Mouse (Mus musculus): ENCODE data around the gene Rsph3a.
"Not testable (repeated sequence)": the region's sequence is repeated elsewhere in the genome, so short reads cannot be mapped to it uniquely, and the experiment has no call there.

Gene Rsph3a

DNA sequence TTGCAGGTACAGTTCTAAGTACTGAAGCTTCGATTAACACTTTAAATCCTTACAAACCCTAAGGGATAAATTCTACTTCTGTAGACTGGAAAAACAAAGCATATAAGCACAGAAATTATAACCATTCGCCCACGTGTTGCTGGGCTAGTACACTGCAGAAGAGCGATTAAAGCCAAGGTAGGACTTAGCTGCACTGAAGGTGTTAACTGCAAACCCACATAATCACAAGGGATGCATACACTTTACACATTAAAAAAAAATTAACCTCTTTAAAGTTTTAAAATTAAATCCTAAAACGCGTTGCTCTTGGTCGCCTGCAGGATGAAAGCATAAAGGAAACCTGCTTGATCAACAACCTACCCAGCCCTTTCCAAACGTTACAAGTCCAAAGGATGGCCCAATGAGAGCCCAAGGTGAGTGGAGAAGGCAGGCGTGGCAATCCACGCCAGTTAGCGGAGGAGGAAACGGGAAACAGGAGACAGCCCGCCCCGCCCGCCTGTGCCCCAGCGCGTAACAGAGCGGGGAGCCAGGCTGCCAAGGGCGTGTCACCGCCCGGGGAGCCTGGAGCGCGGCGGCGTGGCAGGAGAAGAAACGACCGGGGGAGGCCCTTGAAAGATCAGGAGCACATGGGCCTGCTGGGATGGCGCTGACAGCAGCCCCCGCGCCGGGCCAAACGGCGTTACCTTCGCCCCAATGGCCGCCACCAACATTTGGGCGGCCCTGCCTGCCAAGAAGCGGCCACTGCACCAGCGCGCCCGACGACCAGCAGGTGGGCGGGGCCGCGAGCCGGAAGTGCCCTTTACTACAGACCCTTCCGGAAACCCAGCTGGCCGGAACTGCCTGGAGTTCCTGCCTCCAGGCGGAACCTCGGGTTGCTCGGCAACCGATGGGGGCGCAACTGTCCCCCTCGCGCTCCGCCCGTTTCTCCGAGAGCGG, at the start of gene Rsph3a:
Rsph3a (plus strand) TSS at position 498 of the 936 bp plus-strand sequence.
- CTCF ChIA-PET, result not testable (repeated sequence)

DNA sequence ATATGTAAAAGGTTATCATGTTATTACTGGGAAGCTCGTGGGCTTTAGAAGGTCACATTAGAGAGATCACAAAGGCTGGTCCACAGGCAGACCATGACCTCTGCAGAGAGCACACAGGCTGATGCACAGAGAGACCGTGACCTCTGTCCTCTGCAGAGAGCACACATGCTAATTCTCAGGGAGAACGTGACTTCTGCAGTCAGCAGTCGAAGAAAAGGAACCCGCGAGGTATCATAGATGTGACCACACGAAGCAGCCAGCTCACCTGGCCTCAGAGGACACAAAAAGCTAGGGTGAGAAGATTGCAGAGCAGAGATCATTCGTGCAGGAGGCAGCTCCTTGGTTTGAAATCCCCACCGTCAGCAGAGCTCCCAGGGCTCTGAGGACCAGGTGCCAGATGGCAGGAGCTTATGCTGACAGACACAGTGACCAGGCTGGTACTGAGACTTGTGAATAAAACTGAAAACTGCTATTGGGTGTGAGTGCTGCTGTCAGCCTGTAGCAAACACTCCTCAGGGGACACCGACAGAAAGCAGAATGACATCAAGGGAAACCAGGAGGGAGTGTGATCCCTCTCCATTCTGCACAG, 49.3 kb upstream of the Rsph3a start:
- CTCF ChIA-PET, result no interaction called here

DNA sequence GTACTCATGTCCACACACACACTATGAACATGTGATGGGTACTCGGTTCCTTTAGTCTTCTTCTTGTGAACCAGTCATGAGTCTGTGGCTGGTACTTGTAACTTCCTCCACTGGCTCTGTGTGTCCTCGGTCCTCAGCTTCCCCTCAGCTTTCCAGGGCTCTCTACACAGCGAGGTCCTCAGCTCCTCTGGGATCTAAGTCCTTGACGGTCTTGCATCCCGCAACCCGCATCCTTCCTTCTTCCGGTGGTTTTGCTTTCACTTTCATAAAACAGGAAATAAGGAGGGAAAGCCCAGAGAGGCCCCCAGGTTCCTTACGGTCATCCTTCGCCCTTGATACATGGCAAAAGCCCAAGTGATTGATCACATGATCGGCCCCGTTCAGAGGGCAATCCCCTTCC, 48.3 kb upstream of the Rsph3a start:
- CTCF ChIA-PET, result interaction anchor here (0.9 kb wide), 1 partner anchor 23 kb away, joined by 3 read pairs; no protein-coding TSS in a partner anchor

DNA sequence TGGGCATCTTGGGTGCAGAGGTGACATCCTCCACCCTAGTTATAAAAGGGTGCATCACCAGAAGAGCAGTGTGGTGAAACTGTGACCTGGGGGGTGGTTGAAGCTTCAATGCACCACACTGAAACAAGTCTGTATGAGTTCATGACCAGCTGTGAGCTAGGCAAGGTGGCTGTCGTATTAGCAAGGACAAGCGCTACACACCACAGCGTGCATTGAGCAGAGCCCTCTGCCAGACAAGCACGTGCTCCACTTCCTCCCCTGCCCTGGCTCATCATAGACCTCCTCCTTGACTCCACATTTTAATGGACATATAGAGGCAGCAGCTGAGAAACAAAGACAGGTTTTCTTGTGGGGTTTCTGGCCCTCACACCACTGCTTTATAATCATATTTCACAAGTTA, 47.7 kb upstream of the Rsph3a start:
- CTCF ChIA-PET, result interaction anchor here (0.9 kb wide), 1 partner anchor 24 kb away, joined by 3 read pairs; no protein-coding TSS in a partner anchor

DNA sequence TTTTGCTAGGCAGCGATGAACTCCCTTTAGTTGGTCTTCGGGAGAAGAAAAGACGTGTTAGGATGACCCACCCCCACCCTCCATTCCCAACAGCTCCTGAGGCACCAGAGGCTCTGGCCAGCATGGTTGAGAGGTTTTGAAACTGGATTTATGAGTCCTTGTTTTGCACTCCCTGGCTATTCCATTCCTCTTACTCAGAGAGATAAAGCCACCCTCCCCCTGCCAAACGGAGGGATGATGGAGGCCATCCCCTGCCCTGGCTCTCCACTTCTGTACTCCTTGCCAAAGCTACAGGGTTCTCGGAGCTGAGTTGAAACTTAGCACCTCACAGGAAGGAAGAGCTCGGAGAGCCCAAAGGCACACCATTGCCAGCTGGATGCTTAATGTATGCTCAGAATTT, 46.2 kb upstream of the Rsph3a start:
- CTCF ChIA-PET, result interaction anchor here (0.7 kb wide), 1 partner anchor 1803 kb away, joined by 3 read pairs; no protein-coding TSS in a partner anchor

DNA sequence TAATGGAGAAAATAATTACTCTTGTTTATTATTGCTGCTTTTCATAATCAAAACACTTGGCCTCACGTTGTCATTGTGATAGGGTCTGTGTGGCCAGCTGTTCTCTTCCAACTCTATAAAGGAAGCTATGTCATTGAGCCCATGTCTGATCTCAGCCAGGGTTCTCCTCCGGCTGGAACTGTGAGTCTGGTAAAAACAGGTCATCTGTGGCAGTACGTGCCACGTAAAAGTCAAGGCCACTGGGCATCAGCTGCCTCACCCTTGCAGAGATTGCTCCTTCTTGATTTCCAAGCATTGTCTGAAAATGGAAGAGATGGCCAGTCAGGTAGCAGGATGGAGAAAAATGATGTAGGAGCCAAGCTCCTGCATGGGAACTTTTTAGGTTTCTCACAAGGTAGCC, 45.5 kb upstream of the Rsph3a start:
- CTCF ChIA-PET, result no interaction called here

DNA sequence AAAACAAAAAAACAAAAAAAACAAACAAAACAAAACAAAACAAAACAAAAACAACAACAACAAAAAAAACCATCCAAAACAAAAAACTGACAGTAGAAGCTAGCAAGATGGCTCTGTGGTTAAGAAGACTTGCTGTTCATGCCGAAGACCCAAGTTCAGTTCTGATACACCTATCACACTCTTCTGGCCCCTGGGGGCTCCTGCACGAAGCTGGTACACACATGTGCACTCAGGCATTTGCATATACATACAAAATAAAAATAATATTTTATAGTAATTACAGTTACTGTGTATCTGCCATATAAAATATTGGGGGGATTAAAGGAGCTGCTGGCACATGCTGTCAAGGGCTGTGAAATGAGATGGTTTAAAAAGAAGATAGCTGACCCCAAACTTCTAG, 43.9 kb upstream of the Rsph3a start:
- CTCF ChIA-PET, result interaction anchor here (0.7 to 0.9 kb wide), 3 partner anchors 11 to 25 kb away, joined by 3 to 5 read pairs (median 4); no protein-coding TSS in a partner anchor

DNA sequence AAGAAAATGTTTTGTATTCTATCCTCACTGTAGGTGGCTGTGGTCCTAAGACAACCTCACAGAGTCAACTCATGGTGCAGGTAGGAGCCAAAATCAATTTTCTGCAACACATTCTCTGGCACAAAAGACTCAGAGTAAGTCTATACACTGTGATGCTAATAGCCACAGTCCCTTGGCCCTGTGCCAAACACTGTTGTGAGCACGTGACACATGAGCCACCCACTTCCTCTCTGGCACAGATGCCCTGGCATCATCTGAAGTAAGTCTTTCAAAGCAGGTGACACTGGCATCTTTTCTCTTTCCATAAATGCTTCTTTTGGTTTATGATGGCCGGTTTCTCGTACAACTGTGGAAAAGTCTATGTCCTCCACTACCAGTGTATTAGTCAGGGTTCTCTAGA, 43.1 kb upstream of the Rsph3a start:
- CTCF ChIA-PET, result interaction anchor here (0.7 to 0.9 kb wide), 2 partner anchors 11 to 24 kb away, joined by 3 to 4 read pairs; no protein-coding TSS in a partner anchor

DNA sequence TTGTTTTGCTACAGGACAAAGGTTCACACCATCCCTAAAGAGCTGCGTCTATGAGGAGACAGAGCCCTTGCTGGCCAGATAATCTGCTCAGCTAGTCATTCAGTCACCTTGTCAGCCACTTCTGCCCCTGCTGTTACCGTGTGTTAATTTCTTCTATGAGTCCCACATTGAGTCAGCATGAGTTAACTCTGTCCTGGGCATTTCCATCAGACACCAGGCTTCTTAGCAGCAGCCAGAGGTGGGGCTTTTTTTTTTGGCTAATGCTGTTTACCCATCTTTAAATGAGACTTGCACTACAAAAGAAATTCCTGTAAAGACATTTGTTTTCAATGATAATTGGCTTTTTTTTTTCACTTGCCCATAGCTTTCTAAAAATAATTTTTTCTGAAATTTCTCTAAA, 40.4 kb upstream of the Rsph3a start:
- CTCF ChIA-PET, result interaction anchor here (0.6 to 1.2 kb wide), 2 partner anchors 13 to 34 kb away, joined by 3 to 6 read pairs; no protein-coding TSS in a partner anchor

DNA sequence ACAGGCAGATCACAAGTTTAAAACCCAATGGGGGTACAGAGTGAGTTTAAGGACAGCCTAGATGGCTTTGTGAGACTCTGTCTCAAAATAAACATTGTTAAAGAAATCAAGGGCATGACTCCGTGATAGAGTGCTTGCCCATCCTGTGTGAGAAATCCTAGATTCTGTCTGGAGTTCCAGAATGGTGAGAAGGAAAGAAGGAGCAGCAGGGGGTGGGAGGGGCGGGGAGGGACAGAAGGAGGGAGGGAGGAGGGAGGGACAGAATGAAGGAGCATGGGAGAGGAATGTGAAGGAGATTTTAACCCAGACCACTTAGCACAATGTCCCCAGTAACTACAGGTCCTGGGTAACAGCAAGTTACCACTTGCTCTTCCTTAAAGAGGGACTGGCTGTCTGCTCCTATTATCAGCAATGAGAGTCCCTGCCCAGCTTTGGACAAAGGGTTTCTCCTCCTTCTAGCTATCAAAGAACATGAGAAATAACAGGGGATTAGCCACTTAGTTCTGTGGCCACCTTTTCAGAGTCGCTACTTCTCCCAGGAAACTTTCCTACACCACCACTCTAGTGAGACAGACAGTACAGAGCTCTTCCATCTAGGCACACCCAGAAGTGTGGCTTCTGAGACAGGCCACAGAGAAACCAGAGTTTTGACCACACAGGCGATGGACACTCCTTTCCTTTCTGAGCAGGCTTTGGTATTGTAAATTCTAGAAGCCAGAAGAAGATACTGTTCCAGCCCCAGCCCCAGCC, 39.3 kb upstream of the Rsph3a start:
- CTCF ChIA-PET, result interaction anchor here (0.6 kb wide), 1 partner anchor 40 kb away, joined by 6 read pairs; no protein-coding TSS in a partner anchor

DNA sequence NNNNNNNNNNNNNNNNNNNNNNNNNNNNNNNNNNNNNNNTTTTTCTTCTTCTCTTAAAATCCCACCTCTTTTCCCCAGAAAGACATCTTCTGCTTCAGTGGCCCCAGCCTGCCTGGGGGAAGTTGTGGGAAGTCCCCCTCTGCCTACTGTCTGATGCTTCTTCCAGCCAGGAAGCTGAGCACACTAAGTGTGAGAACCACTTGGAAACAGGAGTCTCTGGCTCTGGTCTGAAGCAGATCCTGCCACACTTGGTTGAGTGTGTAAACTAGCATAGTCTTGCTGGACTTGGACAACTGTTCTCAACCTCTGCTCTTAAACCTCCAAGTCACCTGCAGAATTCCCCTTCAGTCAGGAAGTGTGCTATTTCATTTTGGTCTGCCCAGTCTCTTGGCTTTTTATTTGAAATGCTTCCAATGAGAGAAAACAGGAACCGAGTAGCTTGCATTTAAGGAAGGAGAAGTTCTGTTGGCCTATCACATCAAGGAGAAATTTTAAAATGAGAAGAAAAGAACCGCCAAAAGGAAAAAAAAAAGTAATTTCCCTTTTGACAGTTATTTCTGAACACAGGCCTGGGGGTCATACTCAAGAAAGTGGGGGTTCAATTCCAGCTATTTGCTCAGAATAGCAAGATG, 30.7 kb upstream of the Rsph3a start:
- CTCF ChIA-PET, result interaction anchor here (1.3 to 2.1 kb wide), 2 partner anchors 11 to 14 kb away, joined by 3 to 8 read pairs; partner anchors contain the start of gene Tagap

DNA sequence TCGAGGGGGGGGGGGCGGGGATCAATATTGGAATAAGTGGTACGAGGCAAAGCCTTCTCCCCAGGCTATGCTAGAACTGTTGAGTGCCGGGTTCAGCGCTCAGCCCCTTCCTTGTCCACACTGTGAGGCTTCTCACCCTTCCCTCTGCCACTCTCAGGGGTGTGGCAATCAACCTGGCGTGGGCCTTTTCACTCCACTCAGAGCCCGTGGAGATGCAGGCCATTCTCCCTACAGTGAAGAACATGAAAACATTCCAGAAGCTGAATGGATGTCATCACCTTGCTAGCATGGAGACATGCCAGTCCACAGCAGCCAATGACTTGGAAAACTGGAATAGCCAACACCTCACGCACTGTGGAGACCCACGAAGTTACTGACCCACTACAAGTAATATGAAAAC, 29.6 kb upstream of the Rsph3a start:
- CTCF ChIA-PET, result no interaction called here

DNA sequence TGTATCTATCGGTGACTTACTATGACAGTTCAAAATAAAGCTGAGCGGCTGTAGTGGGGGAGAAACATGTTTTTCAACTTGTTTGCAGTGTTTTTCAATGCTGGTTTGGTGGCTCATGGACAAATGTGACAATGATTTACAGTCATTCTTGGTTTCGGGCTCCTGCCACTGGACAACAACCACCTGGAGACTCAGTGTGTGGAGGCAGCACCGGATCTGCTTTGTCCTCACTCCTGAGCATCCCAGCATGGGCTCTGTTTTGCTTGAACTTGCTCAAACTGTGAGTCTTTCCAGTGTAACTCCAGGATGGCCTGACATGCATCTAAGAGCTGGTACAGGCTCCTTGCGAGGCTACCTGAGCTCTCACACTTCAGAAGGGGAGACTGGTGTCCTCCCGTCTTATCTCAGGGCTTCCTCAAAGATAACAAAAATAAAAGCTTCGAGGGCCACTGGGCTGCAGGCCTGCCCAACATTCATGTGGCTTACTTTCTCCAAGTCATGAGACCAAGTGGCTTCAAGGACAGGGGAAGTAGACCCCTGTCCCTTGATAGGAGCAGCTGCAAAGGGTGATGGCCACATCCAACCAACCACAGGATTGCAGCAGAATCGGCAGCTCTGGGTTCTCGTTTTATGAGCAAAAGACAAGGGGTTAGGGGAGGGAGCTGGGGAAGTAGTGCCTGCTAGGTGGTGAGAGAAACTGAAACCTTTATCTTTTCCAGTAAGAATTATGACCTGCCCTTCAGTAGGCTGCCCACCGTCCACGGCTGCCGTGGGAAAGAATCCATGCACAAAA, 28.4 kb upstream of the Rsph3a start:
- CTCF ChIA-PET, result interaction anchor here (0.9 to 1.2 kb wide), 2 partner anchors 12 kb away, joined by 3 read pairs; no protein-coding TSS in a partner anchor

DNA sequence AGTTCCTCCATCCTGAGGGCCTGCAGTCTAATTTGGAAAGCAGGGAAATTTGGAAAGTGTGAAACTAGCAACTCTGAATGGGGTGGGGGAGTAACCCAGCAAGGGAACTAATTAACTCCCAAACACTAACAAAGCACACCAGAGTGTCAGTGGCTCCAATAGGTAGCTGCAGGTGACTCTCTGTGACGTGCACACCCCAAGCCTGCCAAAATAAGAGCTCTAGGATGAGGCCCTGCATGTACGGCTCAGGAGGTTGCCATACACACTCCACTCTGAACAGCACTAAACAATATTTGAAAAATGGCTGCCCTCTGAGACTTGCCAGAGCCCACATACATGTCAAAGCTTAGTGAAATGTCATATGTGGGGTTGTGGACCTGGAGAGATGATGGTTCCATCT, 27.1 kb upstream of the Rsph3a start:
- CTCF ChIA-PET, result no interaction called here

DNA sequence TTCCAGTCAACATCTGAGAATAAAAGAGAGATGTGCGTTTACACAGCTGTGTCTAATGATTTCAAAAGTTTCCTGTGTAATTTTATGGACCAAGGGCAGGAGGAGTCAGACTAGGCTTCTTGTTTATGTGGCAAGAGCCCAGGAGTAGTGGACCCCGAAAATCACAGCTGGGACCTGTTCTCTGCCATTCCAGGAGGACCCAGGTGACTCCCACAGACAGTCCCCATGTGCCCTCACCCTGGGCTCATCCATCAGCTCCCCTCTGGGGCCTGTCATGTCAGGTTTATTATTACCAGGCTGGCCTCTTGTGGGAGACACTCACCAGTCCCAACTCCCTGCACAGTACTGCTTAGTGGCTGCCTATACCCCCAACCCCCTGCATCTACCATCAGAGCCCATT, 26.2 kb upstream of the Rsph3a start:
- CTCF ChIA-PET, result no interaction called here

DNA sequence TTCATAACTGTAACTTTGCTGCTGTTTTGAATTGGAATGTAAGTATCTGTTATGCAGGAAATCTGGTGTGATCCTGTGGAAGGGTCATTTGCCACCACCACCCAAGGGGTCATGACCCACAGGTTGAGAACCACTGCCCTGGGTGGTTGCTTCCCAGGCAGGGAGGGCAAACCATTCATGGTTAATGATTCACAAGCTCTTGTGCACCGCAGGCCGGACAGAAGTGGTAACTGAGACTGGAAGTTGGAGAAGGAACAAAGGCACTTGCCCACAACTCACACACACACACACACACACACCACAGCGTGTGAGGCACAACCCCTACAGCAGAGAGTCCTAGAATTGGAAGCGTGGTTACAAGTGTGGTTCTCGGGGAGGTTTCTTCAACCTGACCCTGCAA, 22.9 kb upstream of the Rsph3a start:
- CTCF ChIA-PET, result interaction anchor here (0.6 kb wide), 1 partner anchor 21 kb away, joined by 5 read pairs; no protein-coding TSS in a partner anchor

DNA sequence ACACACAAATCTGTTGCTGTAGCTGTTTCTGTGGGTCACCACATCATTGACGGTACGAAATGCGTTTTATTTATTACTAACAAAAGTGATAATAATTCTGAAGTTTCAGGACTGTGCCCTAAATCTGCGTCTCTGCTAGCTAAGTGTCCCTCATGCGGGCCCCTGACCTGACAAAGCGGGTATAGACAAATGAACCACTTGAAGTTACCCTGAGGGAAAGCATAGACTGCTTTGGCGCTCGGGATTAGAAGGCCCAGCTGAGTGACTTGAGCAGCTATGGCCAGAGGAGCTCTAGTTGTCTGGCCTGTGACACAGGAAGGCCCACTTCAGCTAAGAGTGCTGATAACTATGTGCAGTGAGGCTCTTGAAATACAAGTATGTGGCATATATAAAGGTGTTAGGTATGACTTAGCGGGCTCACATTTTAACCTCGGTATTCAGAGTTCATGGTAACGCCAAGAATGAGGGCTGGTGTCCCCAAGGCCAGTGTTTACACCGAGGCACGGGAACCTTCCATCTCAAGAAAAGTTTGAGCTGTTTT, 21.2 kb upstream of the Rsph3a start:
- CTCF ChIA-PET, result interaction anchor here (0.7 kb wide), 1 partner anchor 280 kb away, joined by 3 read pairs; no protein-coding TSS in a partner anchor

DNA sequence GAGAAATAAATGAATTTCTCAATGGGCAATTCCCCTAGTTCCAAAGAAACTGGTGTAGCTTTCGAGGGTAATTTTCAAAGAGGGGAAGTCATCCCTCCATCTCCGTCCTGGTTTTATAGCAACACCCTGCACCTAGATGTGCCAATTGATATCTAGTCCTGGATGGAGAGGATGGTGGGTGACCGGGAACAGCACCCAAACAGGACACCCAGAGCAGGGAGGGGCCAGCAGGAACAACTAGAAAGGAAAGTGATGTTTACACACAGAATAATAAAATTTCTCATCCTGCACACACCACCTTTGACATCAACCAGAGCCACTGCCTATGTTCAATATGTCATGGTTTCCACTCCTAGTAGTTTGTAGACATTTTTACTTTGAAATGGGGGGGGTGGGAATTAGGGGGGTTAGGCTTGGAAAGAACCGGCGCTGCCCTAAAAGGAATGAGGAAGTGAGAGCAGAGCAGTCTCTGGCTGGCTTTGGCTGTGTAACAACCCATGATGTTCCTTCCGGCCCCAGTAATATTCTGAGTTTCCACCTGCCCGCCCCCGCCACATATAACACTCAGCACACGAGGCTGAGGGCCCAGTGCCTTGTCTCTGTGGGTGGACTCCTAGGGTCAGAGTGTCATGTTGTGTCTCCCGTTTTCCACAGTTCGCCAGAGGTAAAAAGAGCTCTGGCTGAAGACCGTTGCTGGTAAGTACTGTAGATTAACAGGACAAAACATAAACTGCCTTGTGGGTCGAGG, 19.8 kb upstream of the Rsph3a start, which contains the start of gene Tagap:
Tagap (plus strand) TSS at position 588 of the 748 bp plus-strand sequence.
- CTCF ChIA-PET, result interaction anchor here (0.6 to 2.3 kb wide), 3 partner anchors 11 to 24 kb away, joined by 3 to 8 read pairs (median 3); no protein-coding TSS in a partner anchor

Measured in spleen, embryonic (tissue).